Mouse (Mus musculus): ENCODE measurements at regions not wholly inside any gene's neighbourhood (a gene's known extent, or its start where the extent isn't known, plus 50 kb on each side); places are given as distances from the start of the nearest gene placed in this dataset.

DNA sequence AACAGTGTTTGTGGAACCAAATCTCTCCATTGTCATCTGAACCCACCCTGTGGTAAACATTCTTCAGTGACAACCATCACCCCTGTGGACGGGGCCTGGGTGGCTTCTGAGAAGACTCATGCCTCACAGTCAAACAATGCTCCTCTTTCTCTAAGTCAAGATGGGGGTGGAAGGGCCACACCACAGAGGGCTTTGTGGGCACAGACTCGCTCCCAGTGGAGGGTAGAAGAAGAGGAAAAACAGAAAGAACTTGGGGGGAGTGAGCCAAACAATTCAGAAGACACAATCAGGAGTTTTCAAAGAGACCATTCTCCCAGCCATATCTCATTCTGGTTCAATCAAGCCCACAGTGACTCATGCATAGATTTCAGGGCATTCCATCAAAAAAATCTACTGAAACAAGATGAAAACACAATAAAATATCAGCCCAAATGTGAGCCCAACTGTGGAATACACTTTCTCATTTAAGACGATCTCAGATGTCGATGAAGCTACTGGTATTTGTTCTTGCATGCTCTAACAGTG lies 339.7 kb downstream of the Setd4 start:
- no peaks in the 10 kb centered on the region for H3K4me1 ChIP-seq (ENCODE audit: control insufficient read depth in 2 of 2, insufficient read depth in 2 of 2, low read length in 2 of 2, poor library complexity in 1 of 2)
- H3K36me3 ChIP-seq (ENCODE audit: control insufficient read depth, insufficient read depth, low read length, poor library complexity, severe bottlenecking): no peaks in the 10 kb centered on the region
- TF ChIP-seq ZNF384 (IDR thresholded peaks at IDR 0.05; ENCODE audit: low read depth, low read length): no peak
- no peak for TF ChIP-seq CHD2 (IDR thresholded peaks at IDR 0.05; ENCODE audit: low read depth, low read length)
- no peak for TF ChIP-seq ZC3H11A (IDR thresholded peaks at IDR 0.05; ENCODE audit: borderline replicate concordance, low read depth, low read length)
- no peak for TF ChIP-seq MAFK (IDR thresholded peaks at IDR 0.05; ENCODE audit: insufficient read depth, low read depth, low read length)
- TF ChIP-seq HCFC1 (IDR thresholded peaks at IDR 0.05; ENCODE audit: borderline replicate concordance, insufficient read depth, low read length): no peak
- H3K4me3 ChIP-seq (ENCODE audit: insufficient read depth in 1 of 2, low read depth in 1 of 2, low read length in 2 of 2, poor library complexity in 1 of 2, severe bottlenecking in 1 of 2): no peak overlapping the region
- H3K9ac ChIP-seq (ENCODE audit: insufficient read depth, low read depth, low read length, poor library complexity, severe bottlenecking): no peak overlapping the region
- no peak overlapping the region for H3K27ac ChIP-seq (ENCODE audit: insufficient read depth, low read depth, low read length, poor library complexity, severe bottlenecking)
- in situ Hi-C loops (cut with MboI; ENCODE audit: low sequenced_read_pairs in 2 of 2, unreplicated experiment in 2 of 2): no loop called here
- no peaks in the 10 kb centered on the region for H3K9me3 ChIP-seq (ENCODE audit: control insufficient read depth, insufficient read depth, low read depth, low read length)
- DNase-seq (ENCODE audit: low read depth, low spot score): no peak

DNA sequence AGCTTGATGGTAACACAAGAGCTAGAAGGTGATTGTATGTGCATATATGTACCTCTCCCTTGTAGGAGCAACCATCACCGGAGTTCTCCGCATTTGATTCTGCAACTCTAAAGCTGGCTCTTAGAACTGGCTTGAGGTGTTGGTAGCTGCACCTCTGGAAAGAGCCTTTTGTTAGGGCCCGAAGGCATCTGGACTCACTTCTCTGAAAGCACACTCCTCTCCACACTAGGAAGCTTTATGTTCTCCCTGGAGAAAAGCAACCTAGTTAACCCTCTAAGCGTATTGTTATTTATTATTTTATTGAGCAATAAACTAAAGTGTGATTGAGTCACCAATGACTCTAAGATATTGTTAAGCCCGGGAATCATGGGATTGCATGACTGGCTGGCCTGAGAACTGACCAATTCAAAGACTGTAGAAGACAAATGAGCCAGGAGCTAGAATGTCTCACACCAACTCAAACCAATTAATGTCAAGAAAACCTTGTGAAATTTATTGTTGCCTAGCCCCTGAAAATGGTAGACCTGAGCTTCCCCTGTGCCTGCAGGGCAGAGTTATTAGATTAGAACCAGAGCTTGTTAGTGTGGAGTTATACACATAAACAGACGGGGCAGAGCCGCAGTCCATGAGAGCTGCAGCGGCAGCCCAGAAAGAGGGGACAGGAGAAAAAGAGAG lies 340.6 kb downstream of the Setd4 start:
- Histone ChIP-seq H3K4me1 (ENCODE audit: control insufficient read depth in 2 of 2, insufficient read depth in 2 of 2, low read length in 2 of 2, poor library complexity in 1 of 2) (no peaks in the 10 kb centered on the region), H3K27ac (ENCODE audit: insufficient read depth, low read depth, low read length, poor library complexity, severe bottlenecking) (no peak overlapping the region), H3K4me3 (ENCODE audit: insufficient read depth in 1 of 2, low read depth in 1 of 2, low read length in 2 of 2, poor library complexity in 1 of 2, severe bottlenecking in 1 of 2) (no peak overlapping the region), H3K36me3 (ENCODE audit: control insufficient read depth, insufficient read depth, low read length, poor library complexity, severe bottlenecking) (no peaks in the 10 kb centered on the region), H3K9ac (ENCODE audit: insufficient read depth, low read depth, low read length, poor library complexity, severe bottlenecking) (no peak overlapping the region), H3K9me3 (ENCODE audit: control insufficient read depth, insufficient read depth, low read depth, low read length) (no peaks in the 10 kb centered on the region)
- in situ Hi-C loops (cut with MboI; ENCODE audit: low sequenced_read_pairs in 2 of 2, unreplicated experiment in 2 of 2): no loop called here
- TF ChIP-seq HCFC1 (IDR thresholded peaks at IDR 0.05; ENCODE audit: borderline replicate concordance, insufficient read depth, low read length) (no peak), MAFK (IDR thresholded peaks at IDR 0.05; ENCODE audit: insufficient read depth, low read depth, low read length) (no peak), ZC3H11A (IDR thresholded peaks at IDR 0.05; ENCODE audit: borderline replicate concordance, low read depth, low read length) (no peak), ZNF384 (IDR thresholded peaks at IDR 0.05; ENCODE audit: low read depth, low read length) (no peak), CHD2 (IDR thresholded peaks at IDR 0.05; ENCODE audit: low read depth, low read length) (no peak)
- no peak for DNase-seq (ENCODE audit: low read depth, low spot score)

DNA sequence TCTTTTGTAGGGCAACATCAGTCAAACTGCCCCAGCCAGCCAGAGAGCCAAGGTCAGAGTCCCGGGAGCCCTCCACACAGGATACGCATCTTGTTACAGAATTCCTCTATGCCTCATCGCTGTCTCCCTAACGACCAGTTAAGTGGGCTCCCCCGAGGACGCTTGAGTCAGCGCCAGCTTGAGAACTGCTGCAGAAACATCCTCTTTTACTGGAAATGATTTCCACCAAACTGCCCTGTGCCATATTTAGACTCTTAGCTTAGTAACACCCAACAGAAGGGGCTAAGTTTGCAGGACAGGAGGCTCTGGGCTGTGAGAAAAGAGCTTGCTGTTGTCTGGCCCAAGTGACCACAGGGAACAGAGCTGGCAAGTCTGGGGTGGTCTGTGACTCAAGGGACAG lies 357.0 kb downstream of the Setd4 start:
- in situ Hi-C loops (cut with MboI; ENCODE audit: low sequenced_read_pairs in 2 of 2, unreplicated experiment in 2 of 2): no loop called here
- H3K4me3 ChIP-seq (ENCODE audit: insufficient read depth in 1 of 2, low read depth in 1 of 2, low read length in 2 of 2, poor library complexity in 1 of 2, severe bottlenecking in 1 of 2): no peak overlapping the region
- H3K9me3 ChIP-seq (ENCODE audit: control insufficient read depth, insufficient read depth, low read depth, low read length): no peaks in the 10 kb centered on the region
- no peak for DNase-seq (ENCODE audit: low read depth, low spot score)
- TF ChIP-seq CHD2 (IDR thresholded peaks at IDR 0.05; ENCODE audit: low read depth, low read length) (no peak), MAFK (IDR thresholded peaks at IDR 0.05; ENCODE audit: insufficient read depth, low read depth, low read length) (no peak), ZNF384 (IDR thresholded peaks at IDR 0.05; ENCODE audit: low read depth, low read length) (no peak), HCFC1 (IDR thresholded peaks at IDR 0.05; ENCODE audit: borderline replicate concordance, insufficient read depth, low read length) (no peak), ZC3H11A (IDR thresholded peaks at IDR 0.05; ENCODE audit: borderline replicate concordance, low read depth, low read length) (no peak)
- H3K9ac ChIP-seq (ENCODE audit: insufficient read depth, low read depth, low read length, poor library complexity, severe bottlenecking): no peak overlapping the region
- no peaks in the 10 kb centered on the region for H3K36me3 ChIP-seq (ENCODE audit: control insufficient read depth, insufficient read depth, low read length, poor library complexity, severe bottlenecking)
- H3K27ac ChIP-seq (ENCODE audit: insufficient read depth, low read depth, low read length, poor library complexity, severe bottlenecking): no peak overlapping the region
- H3K4me1 ChIP-seq (ENCODE audit: control insufficient read depth in 2 of 2, insufficient read depth in 2 of 2, low read length in 2 of 2, poor library complexity in 1 of 2): no peaks in the 10 kb centered on the region

DNA sequence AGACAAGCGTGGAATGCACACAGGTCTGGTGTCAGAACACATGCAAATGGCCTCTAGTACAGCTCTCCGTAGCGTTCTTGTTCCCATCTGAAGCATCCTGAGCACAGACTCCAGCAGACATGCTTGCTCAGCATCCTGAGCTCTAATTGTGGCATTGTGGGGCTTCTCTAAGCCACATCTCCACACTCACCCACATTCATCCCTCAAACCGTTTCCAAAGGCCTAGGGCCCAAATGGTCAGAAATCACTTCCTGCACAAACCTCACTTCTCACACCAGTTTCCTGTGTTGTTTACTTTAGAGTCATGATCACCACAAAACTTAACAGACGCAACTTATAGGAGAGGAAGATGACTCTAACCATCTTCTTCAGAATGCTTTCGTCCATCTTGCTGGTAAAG lies 358.1 kb downstream of the Setd4 start:
- Histone ChIP-seq H3K4me3 (ENCODE audit: insufficient read depth in 1 of 2, low read depth in 1 of 2, low read length in 2 of 2, poor library complexity in 1 of 2, severe bottlenecking in 1 of 2) (no peak overlapping the region), H3K36me3 (ENCODE audit: control insufficient read depth, insufficient read depth, low read length, poor library complexity, severe bottlenecking) (no peaks in the 10 kb centered on the region), H3K27ac (ENCODE audit: insufficient read depth, low read depth, low read length, poor library complexity, severe bottlenecking) (no peak overlapping the region), H3K9ac (ENCODE audit: insufficient read depth, low read depth, low read length, poor library complexity, severe bottlenecking) (no peak overlapping the region), H3K4me1 (ENCODE audit: control insufficient read depth in 2 of 2, insufficient read depth in 2 of 2, low read length in 2 of 2, poor library complexity in 1 of 2) (no peaks in the 10 kb centered on the region), H3K9me3 (ENCODE audit: control insufficient read depth, insufficient read depth, low read depth, low read length) (no peaks in the 10 kb centered on the region)
- no peak for DNase-seq (ENCODE audit: low read depth, low spot score)
- TF ChIP-seq MAFK (IDR thresholded peaks at IDR 0.05; ENCODE audit: insufficient read depth, low read depth, low read length) (no peak), ZC3H11A (IDR thresholded peaks at IDR 0.05; ENCODE audit: borderline replicate concordance, low read depth, low read length) (no peak), ZNF384 (IDR thresholded peaks at IDR 0.05; ENCODE audit: low read depth, low read length) (no peak), CHD2 (IDR thresholded peaks at IDR 0.05; ENCODE audit: low read depth, low read length) (no peak), HCFC1 (IDR thresholded peaks at IDR 0.05; ENCODE audit: borderline replicate concordance, insufficient read depth, low read length) (no peak)
- in situ Hi-C loops (cut with MboI; ENCODE audit: low sequenced_read_pairs in 2 of 2, unreplicated experiment in 2 of 2): no loop called here
